Mouse (Mus musculus) stomach, postnatal 0 days (tissue): ENCODE results near the gene Zfp791.

Experiments
- CTCF ChIP-seq: IDR thresholded peaks from 2 replicates; pipeline ENCODE4 v1.5.1; 2016; ENCODE audit warnings: antibody characterized with exemption, low read depth, mild to moderate bottlenecking, moderate library complexity
- EP300 ChIP-seq: optimal IDR thresholded peaks from 2 replicates; pipeline ENCODE3; 2016; ENCODE audit warnings: antibody characterized with exemption

DNA sequence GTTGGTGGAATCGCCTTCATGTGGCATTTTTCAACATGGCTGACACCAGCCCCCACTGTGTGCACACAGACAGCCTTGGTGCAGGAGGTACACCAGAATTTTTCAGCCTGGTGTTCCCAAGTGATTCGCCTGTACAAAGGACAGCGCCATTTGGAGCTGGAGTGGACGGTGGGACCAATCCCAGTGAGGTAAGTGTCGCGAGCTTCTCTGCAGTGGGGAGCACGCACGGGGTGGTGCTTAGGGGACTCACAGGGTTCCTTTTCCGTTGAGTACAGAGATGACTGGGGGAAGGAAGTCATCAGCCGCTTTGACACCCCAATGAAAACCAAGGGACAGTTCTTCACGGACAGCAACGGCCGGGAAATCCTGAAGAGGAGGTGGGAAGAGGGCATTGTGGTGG, 27.8 kb downstream of the Zfp791 start:
- TF ChIP-seq EP300 = no peak
- TF ChIP-seq CTCF = no peak
